Mouse (Mus musculus) liver, adult 2 months (tissue): ENCODE data around the gene Mrpl47. TPM values are rescaled to one million over a fixed set of nuclear protein-coding genes. Genes with fewer than 3 reads are reported as not detected.

Experiments
- DNase-seq: peaks from one replicate; pipeline ENCODE4 v3.0.0-alpha.2; 2011; ENCODE audit warnings: low read depth, low spot score; ENCODE audit errors: extremely low read depth
- H3K27ac ChIP-seq: fragments of 200-500 bp; replicated peaks from 2 replicates; pipeline ENCODE4 v1.5.1; 2012; ENCODE audit warnings: low read depth, mild to moderate bottlenecking, control low read depth, inconsistent platforms, low read length; ENCODE audit not compliant: insufficient read depth
- H3K27me3 ChIP-seq: fragments of 200-500 bp; 2 replicates; pipeline ENCODE4 v1.6.1; 2012; ENCODE audit warnings: mild to moderate bottlenecking, moderate library complexity, low read length, inconsistent platforms; ENCODE audit not compliant: control insufficient read depth, insufficient read depth
- H3K36me3 ChIP-seq: fragments of 200-500 bp; 2 replicates; pipeline ENCODE4 v1.6.1; 2012; ENCODE audit warnings: low read length, inconsistent platforms; ENCODE audit not compliant: control insufficient read depth, insufficient read depth
- H3K4me1 ChIP-seq: fragments of 200-500 bp; 2 replicates; pipeline ENCODE4 v1.6.1; 2011; ENCODE audit warnings: low read length; ENCODE audit not compliant: control insufficient read depth, insufficient read depth
- H3K4me3 ChIP-seq: fragments of 200-500 bp; 2 replicates; pipeline ENCODE4 v1.5.1; 2011; ENCODE audit warnings: low read depth, mild to moderate bottlenecking, control low read depth, low read length, moderate library complexity; ENCODE audit not compliant: insufficient read depth
- H3K79me2 ChIP-seq: fragments of 200-500 bp; 2 replicates; pipeline ENCODE4 v1.6.1; 2012; ENCODE audit warnings: inconsistent platforms, mild to moderate bottlenecking, low read length, moderate library complexity; ENCODE audit not compliant: control insufficient read depth, insufficient read depth
- H3K9ac ChIP-seq: fragments of 200-500 bp; 2 replicates; pipeline ENCODE4 v1.6.1; 2012; ENCODE audit warnings: low read depth, mild to moderate bottlenecking, control low read depth, inconsistent platforms, low read length
- CTCF ChIP-seq: fragments of 200-500 bp; IDR thresholded peaks from 2 replicates; pipeline ENCODE4 v1.5.1; 2011; ENCODE audit warnings: low read depth, low read length, control low read depth
- POLR2A ChIP-seq: fragments of 200-500 bp; IDR thresholded peaks from 2 replicates; pipeline ENCODE4 v1.6.1; 2011; ENCODE audit warnings: low read length, control low read depth; ENCODE audit not compliant: insufficient read depth; ENCODE audit errors: extremely low read depth
- WGBS: fragments of 180-500 bp; shearing (Covaris S2); methylation state at CpG from one replicate; pipeline ENCODE4 v1.1.7; 2018; 5-methylcytosine and 5-hydroxymethylcytosine counted together
- polyA plus RNA-seq: library from polyadenylated mRNA; depleted of rRNA; stranded (reverse); fragments of >200 nt; gene quantifications from 2 replicates; pipeline ENCODE4 v1.2.3, GENCODE M21; 2012; rRNA removed
- total RNA-seq: library from RNA; depleted of rRNA; stranded (reverse); fragments of >200 nt; gene quantifications from 2 replicates; pipeline ENCODE4 v1.2.3, GENCODE M21; 2014; rRNA removed

The Mrpl47 gene
- total and polyA plus RNA-seq, 2 experiments, result 2.0 to 8.6 TPM

- Histone ChIP-seq H3K4me3 (no peak overlapping the region), H3K4me1 (no peaks in the 10 kb centered on the region), H3K27ac (no peak overlapping the region), H3K9ac (no peak overlapping the region), H3K36me3 (no peaks in the 10 kb centered on the region), H3K27me3 (no peaks in the 10 kb centered on the region), H3K79me2 (no peaks in the 10 kb centered on the region)
- DNase-seq, result no peak
- 87% methylated on average over 6 of the region's 6 CpGs for WGBS
- TF ChIP-seq POLR2A (no peak), CTCF (no peak)
These were observed 61.0 kb downstream of the Mrpl47 start for GRCm38 (mm10) chr3:32676393-32676792.

Other genes with a start within 250 kb of the Mrpl47 start
- not detected in 2 replicates for gene Kcnmb3, start 245.4 kb downstream of the Mrpl47 start, total RNA-seq
- not detected in 2 replicates for gene Kcnmb3, start 245.4 kb downstream of the Mrpl47 start, polyA plus RNA-seq
- 23.6 and 24.2 TPM in 2 replicates for gene Zfp639, start 227.3 kb downstream of the Mrpl47 start, total RNA-seq
- gene Zfp639, start 227.3 kb downstream of the Mrpl47 start, polyA plus RNA-seq, result 7.6 and 10.8 TPM in 2 replicates
- gene Mfn1, start 208.1 kb downstream of the Mrpl47 start, total RNA-seq, result 39.7 and 45.0 TPM in 2 replicates
- gene Mfn1, start 208.1 kb downstream of the Mrpl47 start, polyA plus RNA-seq, result 10.1 and 11.6 TPM in 2 replicates
- gene Gnb4, start 121.0 kb downstream of the Mrpl47 start, total RNA-seq, result 1.9 TPM in 2 replicates
- gene Gnb4, start 121.0 kb downstream of the Mrpl47 start, polyA plus RNA-seq, result 2.2 and 2.3 TPM in 2 replicates
- 16.3 and 17.1 TPM in 2 replicates for gene Actl6a, start 31.3 kb downstream of the Mrpl47 start, total RNA-seq
- gene Actl6a, start 31.3 kb downstream of the Mrpl47 start, polyA plus RNA-seq, result 8.9 and 10.6 TPM in 2 replicates
- gene Ndufb5, start 615 bp downstream of the Mrpl47 start, total RNA-seq, result 375 and 379 TPM in 2 replicates
- gene Ndufb5, start 615 bp downstream of the Mrpl47 start, polyA plus RNA-seq, result 279 and 327 TPM in 2 replicates
- gene Usp13, start 79.9 kb upstream of the Mrpl47 start, total RNA-seq, result 0.09 TPM in 1 of 2 replicates, not detected in the other
- gene Usp13, start 79.9 kb upstream of the Mrpl47 start, polyA plus RNA-seq, result 0.01 and 0.02 TPM in 2 replicates